Mouse (Mus musculus) MN1 (cell line): ENCODE measurements around the gene Dnajb12.

Experiments
- DNase-seq: peaks from one replicate; pipeline ENCODE4 v3.0.0-alpha.2; 2016; ENCODE audit warnings: low spot score

The Dnajb12 gene

DNA sequence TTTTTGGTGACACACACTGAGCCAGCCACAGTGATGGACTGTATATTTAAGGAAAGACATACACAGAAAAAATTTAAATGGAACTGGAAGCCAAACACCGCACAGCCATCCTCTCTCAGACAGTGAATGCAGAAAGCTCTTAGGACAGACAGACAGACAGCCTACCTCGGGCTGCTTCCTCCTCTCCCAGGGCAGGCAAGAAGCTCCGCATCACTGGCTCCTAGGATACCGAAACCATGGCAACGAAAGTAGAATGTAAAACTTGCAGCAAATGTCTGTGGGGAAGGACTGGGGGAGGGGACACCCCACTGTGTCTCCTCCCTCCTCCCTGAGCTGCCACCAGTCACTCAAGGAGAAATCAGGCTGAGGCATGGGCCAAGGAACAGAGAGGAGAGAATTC lies 18.2 kb downstream of the Dnajb12 start:
- peak; percentile 77 for DNase-seq

DNA sequence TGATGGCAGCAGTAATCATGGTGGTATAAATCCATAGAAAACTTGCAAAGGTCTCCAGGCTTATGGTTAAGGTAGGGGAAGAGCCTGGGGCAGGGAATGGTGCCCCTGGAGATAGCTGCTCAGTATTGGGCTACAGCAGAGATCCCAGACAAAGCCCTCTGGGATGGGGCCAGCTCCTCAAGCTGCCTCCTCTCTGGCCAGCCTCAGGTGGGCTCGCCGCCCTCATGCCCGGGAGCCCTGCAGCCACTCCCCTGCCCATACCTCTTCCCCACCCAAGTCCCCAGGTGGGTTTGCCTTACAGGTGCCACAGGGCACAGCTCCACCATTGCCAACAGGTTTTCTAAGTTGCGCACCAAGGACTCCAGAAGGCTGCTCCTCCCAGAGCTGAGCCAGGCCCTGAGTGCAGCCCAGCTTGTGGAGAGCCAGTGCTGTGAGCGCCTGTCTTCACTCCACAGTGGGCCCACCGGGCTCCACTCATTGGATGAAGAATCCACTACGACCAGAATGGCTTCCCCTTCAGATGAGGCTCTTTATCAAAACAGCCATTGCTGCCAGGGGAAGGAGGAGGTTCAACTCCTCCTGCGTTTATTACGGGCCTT lies 18.9 kb downstream of the Dnajb12 start:
- peak; percentile 45 for DNase-seq

DNA sequence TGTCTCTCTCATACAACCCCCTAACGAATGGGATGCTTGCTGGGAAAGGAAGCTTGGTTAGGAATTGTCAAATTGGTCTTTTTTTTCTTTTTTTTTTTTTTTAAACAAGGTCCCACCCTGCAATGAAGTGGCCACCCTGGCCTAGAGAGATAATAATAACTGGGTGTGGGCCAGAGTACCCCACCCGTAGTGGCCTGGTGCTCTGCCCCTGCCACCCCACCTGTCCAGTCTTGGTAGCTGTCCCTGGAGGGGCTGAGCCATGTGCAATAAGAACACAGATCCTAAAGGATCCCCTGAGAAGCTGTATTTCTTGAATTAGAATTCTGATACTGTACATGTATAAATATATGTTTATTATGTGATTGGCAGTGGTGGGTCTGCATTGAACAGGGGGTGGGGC lies 19.6 kb downstream of the Dnajb12 start:
- no peak for DNase-seq

- peak; percentile 99 for DNase-seq
Observed at GRCm38 (mm10) chr10:59899341-59900173, 20.2 kb downstream of the Dnajb12 start.

DNA sequence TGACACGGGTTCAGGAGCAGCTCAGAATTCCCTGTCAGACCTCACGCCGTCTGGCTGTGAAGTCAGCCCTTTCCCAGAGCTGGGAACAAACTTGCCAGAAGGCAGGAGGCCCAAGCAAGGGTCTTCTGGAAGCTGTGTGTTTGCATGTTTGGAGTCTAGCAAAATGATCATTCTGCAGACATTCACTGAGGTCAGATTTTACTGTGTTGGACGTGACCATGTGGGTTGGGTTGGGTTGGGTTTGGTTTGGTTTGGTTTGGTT lies 20.7 kb downstream of the Dnajb12 start:
- DNase-seq = no peak

DNA sequence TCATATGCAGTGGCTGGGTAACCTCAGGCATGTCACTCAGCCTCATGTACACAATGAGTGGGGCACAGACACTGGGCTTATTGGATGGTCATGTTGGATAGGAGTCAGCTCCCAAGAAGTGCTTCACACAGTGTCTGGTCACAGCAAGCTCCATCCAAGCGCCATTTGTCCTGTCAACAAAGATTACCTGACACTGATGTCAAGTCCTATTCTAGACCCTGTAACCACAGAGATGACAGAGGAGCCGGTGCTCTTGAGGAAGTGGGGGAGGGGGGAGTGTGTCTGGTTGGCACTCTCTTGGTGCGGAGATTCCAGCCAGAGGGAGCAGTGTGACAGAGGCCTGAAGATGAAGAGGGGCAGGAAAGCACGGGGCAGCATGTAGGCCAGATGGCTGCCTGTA lies 21.6 kb downstream of the Dnajb12 start:
- peak; percentile 64 for DNase-seq

- no peak for DNase-seq
Observed at GRCm38 (mm10) chr10:59901463-59901862, 22.1 kb downstream of the Dnajb12 start.

DNA sequence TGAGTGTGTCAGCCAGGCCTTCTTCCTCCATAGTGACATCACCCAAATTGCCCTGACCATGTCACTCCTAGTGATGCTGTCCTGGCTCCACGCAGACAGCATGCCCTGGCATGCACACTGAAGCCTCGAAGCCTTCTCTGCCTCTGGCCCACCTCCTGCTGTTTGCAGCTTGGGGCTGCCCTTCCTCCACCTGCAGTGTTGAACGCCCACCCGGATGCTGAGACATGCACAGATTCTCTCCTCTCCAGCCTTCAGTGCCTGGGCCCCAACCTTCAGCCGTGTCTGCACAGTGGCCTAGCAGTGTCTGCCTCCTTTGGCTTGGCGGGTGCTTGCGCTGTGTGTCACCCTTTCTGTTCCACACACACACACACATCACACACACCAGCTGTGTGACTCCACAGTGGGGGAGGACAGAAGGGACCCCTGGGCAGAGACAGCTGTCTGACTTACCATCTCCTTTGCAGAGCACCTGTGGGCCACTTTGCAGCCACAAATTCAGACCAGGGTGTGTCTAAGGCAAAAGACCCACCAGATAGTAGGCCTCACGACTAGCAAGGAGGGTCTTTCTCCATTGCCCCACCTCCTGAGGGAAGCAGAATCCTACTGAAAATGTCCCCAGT lies 22.7 kb downstream of the Dnajb12 start:
- no peak for DNase-seq

DNA sequence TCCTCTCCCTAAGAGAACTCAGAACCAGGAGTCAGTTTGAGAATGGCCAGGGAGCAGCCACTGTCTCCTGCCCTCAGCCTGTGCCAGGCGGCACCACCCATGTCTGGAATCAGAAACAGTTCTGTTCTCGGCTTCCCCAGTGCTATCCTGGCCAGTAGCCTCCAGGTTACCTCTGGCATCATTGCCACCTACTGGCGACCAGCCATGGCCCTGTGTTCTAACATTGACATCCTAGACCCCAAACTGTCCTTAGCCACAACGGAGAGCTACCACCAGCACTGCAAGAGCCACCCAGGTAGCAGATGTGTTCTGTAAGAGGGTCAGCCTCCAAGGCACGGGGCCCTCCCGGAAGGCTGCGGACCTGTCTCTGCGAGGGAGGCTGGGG lies 23.2 kb downstream of the Dnajb12 start:
- DNase-seq = peak; percentile 45

DNA sequence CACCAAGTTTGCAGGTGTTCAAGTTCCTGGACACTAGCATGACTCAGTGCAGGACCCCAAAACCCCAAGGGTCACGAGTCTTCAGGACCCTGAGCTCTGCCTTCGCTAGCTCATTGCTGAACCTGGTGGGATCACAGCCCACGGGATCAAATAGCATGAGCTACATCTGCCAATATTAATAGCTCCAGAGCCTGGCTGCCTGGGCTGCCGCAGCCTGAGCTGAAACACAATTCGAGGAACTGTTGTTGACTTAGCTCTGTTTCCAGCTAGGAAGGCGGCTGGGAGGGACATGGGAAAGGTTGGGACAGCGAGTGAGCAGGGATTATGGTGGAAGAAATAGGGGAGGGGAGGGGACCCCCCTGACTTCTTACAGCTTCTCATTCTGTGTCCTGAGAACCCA lies 23.8 kb downstream of the Dnajb12 start:
- no peak for DNase-seq

GRCm38 (mm10) chr10:59907080-59907609 lies 27.8 kb downstream of the Dnajb12 start:
- no peak for DNase-seq

DNA sequence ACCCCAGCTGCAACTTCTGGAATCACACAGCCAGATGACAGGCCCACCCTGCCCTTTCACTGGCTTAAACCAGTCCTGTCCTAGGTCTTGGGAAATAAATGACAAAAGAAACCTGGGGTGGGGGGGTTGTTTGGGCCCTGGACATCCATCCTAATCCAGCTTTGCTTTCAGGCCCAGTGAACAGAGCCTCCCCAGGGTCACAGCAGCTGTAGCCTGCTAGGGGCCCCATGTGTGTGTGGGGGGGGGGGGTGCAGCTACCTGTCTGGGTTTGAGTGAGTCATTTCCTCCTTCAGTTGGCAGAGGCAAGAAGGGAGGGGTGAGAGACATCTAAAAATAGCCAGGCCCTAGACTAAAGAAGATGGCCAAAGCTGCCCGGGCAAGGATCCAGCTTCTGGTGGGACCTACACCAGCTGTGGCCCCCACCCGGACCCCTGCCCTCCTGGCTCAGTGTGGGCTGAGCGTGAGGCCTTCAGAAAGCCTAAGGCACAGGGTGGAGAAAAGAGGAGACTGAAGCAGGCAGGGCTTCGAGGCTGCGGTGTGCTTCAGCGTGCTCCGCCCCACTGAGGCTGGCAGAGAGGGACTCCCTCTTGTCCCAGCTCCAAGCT lies 28.4 kb downstream of the Dnajb12 start:
- DNase-seq = peak; percentile 82

GRCm38 (mm10) chr10:59908776-59909315 lies 29.5 kb downstream of the Dnajb12 start:
- DNase-seq = peak; percentile 72

GRCm38 (mm10) chr10:59909357-59909847 lies 30.0 kb downstream of the Dnajb12 start:
- DNase-seq = peak; percentile 100

GRCm38 (mm10) chr10:59911091-59911490 lies 31.7 kb downstream of the Dnajb12 start:
- DNase-seq = no peak

DNA sequence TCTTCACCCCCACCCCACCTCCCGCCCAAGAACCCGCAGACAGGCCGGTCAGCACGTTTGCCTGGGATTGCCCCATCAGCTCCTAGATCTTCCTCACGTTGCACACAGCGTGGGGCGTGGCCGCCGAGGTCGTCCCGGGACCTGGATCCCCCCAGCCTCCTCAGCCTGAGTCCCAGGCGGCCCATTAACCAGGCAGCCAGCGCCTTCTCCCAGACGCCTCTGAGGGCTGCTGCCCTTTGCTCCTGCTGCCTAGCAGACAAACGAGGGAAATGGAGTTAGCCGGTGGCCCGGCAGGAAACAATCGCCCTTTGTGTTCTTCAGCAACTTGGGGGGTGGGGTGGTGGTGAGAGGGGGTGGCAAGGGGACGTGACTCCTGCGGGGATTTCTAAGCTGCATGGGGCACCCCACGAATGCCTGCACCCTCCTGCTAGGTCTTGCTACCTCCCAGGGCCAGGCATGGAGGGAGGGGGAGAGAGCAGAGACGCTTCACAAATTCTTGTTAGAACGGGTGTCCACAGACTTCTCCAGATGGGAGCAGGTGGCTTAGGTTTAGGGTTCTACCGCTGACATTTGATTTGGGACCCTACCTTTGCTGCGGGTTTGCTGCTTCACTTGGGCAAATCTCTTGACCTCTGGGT lies 32.3 kb downstream of the Dnajb12 start:
- peak; percentile 77 for DNase-seq

GRCm38 (mm10) chr10:59915196-59915962 lies 36.0 kb downstream of the Dnajb12 start:
- no peak for DNase-seq

DNA sequence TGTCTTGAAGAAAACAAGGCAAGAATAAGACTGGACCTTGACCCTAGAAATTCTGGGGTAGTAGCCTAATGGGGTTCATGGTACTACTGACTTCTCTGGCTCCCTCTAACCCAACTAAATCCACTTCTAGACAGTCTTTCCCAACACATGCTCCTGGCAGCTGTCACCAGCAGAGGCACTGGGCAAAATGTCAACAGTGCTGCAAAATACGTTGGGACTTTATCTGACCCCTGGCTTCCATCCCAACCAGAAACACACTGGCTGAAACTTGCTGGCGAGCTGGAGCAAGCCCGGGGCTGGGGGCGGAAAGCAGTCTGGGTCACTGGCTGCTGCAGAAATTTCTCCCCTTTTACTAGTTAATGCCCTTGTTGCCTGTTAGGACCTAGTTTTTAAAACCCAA lies 36.8 kb downstream of the Dnajb12 start:
- DNase-seq = peak; percentile 84

- peak; percentile 80 for DNase-seq
Observed at GRCm38 (mm10) chr10:59916649-59917048, 37.3 kb downstream of the Dnajb12 start.

DNA sequence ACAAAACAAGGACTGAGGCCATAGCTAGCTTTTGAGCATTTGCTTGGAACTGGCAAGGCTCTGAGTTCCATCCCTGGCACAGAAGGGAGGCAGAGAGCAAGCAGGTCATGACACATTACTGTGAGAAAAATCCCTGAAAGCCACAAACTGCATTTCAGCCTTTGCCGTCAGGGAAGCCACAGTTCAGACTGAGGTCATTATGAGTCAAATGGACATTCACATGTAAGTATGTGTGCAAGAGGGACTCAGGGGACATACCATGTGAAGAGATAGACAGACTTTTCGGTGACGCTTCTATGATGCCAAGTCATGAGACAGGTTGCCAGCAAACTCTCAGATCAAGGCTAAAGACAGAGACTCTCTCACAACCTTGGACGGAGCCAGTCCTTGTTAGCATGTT lies 38.8 kb downstream of the Dnajb12 start:
- peak; percentile 39 for DNase-seq
